Mouse (Mus musculus) heart, postnatal 10 days (tissue): ENCODE data around the gene Rnaseh2c. TPM values are rescaled to one million over a fixed set of nuclear protein-coding genes. Genes with fewer than 3 reads are reported as not detected.

Experiments used
- DNase-seq, 2 experiments: peaks; one replicate each; pipeline ENCODE4 v3.0.0; 2021
- intact Hi-C: fragments of 180-260 bp; cut with DNase I; formaldehyde crosslinking; loops from one replicate; pipeline ENCODE4 v1.15.1; 2025
- total RNA-seq, 2 experiments: library from RNA; stranded (reverse); gene quantifications; 2 replicates each; pipeline ENCODE4 v1.2.3; 2021

Rnaseh2c gene
- total RNA-seq, 2 experiments from 2014 or later = 63.6 to 76.0 TPM

- no peak for DNase-seq
- intact Hi-C loops = no loop called here
Observed at GRCm38 (mm10) chr19:5625311-5625710, 23.6 kb downstream of the Rnaseh2c start.

GRCm38 (mm10) chr19:5629907-5630306 lies 28.2 kb downstream of the Rnaseh2c start:
- DNase-seq = no peak
- intact Hi-C loops = no loop called here

- no peak for DNase-seq
- intact Hi-C loops = no loop called here
Observed at GRCm38 (mm10) chr19:5632120-5632519, 30.4 kb downstream of the Rnaseh2c start.

GRCm38 (mm10) chr19:5636036-5636570 lies 34.4 kb downstream of the Rnaseh2c start:
- intact Hi-C loops = no loop called here
- DNase-seq = no peak

GRCm38 (mm10) chr19:5636571-5637041 lies 34.9 kb downstream of the Rnaseh2c start:
- peak; percentile 55 to 70 for DNase-seq

GRCm38 (mm10) chr19:5637069-5638047 lies 35.7 kb downstream of the Rnaseh2c start, which contains the start of gene Rela:
Gene Rela (plus strand): TSS chr19:5637483.
- intact Hi-C loops = no loop called here
- peak; percentile 94 to 95 for DNase-seq

More at GRCm38 (mm10) chr19:5636571-5637041, 34.9 kb downstream of the Rnaseh2c start:
- intact Hi-C loops = no loop called here

- intact Hi-C loops = no loop called here
- no peak for DNase-seq
Observed at GRCm38 (mm10) chr19:5638416-5639005, 36.8 kb downstream of the Rnaseh2c start.

- no peak for DNase-seq
- intact Hi-C loops = no loop called here
Observed at GRCm38 (mm10) chr19:5640339-5640738, 38.7 kb downstream of the Rnaseh2c start.

GRCm38 (mm10) chr19:5641021-5641420 lies 39.3 kb downstream of the Rnaseh2c start:
- no peak for DNase-seq
- intact Hi-C loops = no loop called here

GRCm38 (mm10) chr19:5641641-5642040 lies 40.0 kb downstream of the Rnaseh2c start:
- DNase-seq = no peak
- intact Hi-C loops = no loop called here

- no peak for DNase-seq
- intact Hi-C loops = loop anchor here (5.0 kb wide), 1 partner anchor 82 kb away; the partner anchor contains the start of genes Ehbp1l1 and Fam89b
Observed at GRCm38 (mm10) chr19:5645280-5645679, 43.6 kb downstream of the Rnaseh2c start.

- intact Hi-C loops = loop anchor here (5.0 kb wide), 1 partner anchor 80 kb away; the partner anchor contains the start of genes Ehbp1l1 and Fam89b
- no peak for DNase-seq
Observed at GRCm38 (mm10) chr19:5646731-5647330, 45.2 kb downstream of the Rnaseh2c start.

GRCm38 (mm10) chr19:5647791-5648190 lies 46.1 kb downstream of the Rnaseh2c start:
- DNase-seq = no peak
- intact Hi-C loops = loop anchor here (5.0 kb wide), 1 partner anchor 80 kb away; the partner anchor contains the start of genes Ehbp1l1 and Fam89b

GRCm38 (mm10) chr19:5648401-5649297 lies 47.0 kb downstream of the Rnaseh2c start:
- peak; percentile 89 for DNase-seq
- intact Hi-C loops = loop anchor here (5.0 kb wide), 1 partner anchor 79 kb away; the partner anchor contains the start of genes Ehbp1l1 and Fam89b

- DNase-seq = peak; percentile 77 to 78
- intact Hi-C loops = loop anchor here (5.0 kb wide), 1 partner anchor 78 kb away; the partner anchor contains the start of genes Ehbp1l1 and Fam89b
Observed at GRCm38 (mm10) chr19:5649298-5649741, 47.6 kb downstream of the Rnaseh2c start.

GRCm38 (mm10) chr19:5651502-5652274 lies 50.0 kb downstream of the Rnaseh2c start:
- intact Hi-C loops = no loop called here
- no peak for DNase-seq

GRCm38 (mm10) chr19:5652570-5652969 lies 50.9 kb downstream of the Rnaseh2c start:
- intact Hi-C loops = no loop called here
- no peak for DNase-seq

- no peak for DNase-seq
Observed at GRCm38 (mm10) chr19:5653969-5654719, 52.5 kb downstream of the Rnaseh2c start.

More at GRCm38 (mm10) chr19:5653969-5654719, 52.5 kb downstream of the Rnaseh2c start:
- intact Hi-C loops = no loop called here
